Mouse (Mus musculus): ENCODE results near the gene Fam219b. TPM values are rescaled to one million over a fixed set of nuclear protein-coding genes. Genes with fewer than 3 reads are reported as not detected.

Fam219b gene
- total RNA-seq, 2 experiments from 2014 or later: 19.9 to 25.7 TPM

DNA sequence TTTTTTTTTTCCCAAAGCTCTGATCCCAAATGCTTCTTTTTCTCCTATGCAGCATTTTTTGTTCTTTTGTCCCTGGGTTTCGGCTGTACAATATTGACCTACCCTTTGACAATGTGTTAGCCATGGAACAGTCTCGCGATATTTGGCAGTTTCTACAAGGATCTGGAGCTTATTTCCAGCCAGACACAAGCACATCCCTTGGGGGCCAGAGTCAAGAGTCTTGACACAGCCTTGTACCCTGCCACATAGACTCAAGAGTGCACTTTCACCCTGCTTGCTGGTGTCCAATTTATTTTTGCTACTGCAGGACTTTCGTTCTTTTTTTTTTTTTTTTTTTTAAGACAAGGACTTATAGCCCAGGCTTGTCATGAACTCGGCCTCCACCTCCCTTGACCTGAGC, 966 bp upstream of the Fam219b start:
- TF ChIP-seq CTCF (conservative IDR thresholded peaks at IDR 0.05): no peak
- Histone ChIP-seq H3K4me3 (no peak overlapping the region), H3K27ac (peak overlapping the region; percentile 93; the same call in 1 of the 2 replicates)
- DNase-seq (ENCODE audit: low spot score in 2 of 2): no peak

DNA sequence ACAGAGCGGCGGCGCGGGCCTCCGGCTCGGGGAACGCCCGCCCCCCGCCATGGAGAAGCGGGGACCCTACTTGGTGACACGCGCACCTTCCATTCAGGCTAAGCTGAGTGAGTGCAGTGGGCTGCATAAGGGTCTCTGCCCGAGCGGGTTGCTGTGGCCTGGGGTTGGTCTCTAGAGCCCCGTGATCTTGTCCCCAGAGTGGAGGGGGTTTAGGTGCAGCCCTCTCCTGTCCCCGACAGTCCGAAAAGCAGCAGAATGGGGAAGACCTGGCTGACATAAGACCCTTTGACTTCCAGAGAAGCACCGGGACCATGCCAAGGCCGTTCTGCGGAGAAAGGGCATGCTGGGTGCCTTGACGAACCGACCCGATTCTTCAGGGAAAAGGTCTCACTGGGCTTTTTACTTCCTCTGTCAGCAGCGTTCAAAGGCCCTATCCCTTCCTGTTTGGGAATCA, 427 bp downstream of the Fam219b start:
- Histone ChIP-seq H3K27ac (peak overlapping the region; percentile 93), H3K4me3 (peak overlapping the region; percentile 98)
- no peak for TF ChIP-seq CTCF (conservative IDR thresholded peaks at IDR 0.05)
- DNase-seq (ENCODE audit: low spot score in 2 of 2): no peak

DNA sequence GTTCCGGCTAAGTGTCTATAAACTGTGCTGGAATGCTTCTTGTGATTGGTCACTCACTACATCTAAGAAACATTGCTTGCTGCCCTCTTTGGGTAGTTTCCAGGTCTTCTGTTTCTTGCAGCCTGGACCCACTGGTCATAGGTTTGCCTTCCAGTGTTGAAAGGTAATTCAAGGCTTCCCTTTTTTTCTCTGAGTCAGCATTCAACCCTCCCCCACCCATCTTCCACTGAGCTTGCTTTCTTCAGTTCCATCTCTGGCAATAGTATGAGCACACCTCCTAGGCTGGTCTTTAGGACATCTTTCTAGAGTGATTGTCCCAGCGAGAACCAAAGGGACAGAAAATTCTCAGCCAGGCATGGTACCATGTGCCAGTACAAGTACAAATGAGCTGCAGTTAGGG, 2.2 kb downstream of the Fam219b start:
- H3K27ac ChIP-seq: no peak overlapping the region
- no peak for TF ChIP-seq CTCF (conservative IDR thresholded peaks at IDR 0.05)

GRCm38 (mm10) chr9:57541312-57541711, 4.0 kb downstream of the Fam219b start:
- peak in 1 of 2 experiments; percentile 63 for DNase-seq (ENCODE audit: low spot score in 2 of 2)
- 0 out of 2 replicates have a peak overlapping the region, but pooled peaks have one; percentile 14 for H3K27ac ChIP-seq
- peak; percentile 91 for TF ChIP-seq CTCF (conservative IDR thresholded peaks at IDR 0.05)
- no peak overlapping the region for H3K4me3 ChIP-seq

More for the DNA sequence above, 2.2 kb downstream of the Fam219b start:
- no peak overlapping the region for H3K4me3 ChIP-seq
- DNase-seq (ENCODE audit: low spot score in 2 of 2): no peak

- no peak for TF ChIP-seq CTCF (conservative IDR thresholded peaks at IDR 0.05)
- Histone ChIP-seq H3K4me3 (no peak overlapping the region), H3K27ac (0 out of 2 replicates have a peak overlapping the region, but pooled peaks have one; percentile 0)
- no peak for DNase-seq (ENCODE audit: low spot score in 2 of 2)
Measured at GRCm38 (mm10) chr9:57543951-57544350, 6.6 kb downstream of the Fam219b start.

GRCm38 (mm10) chr9:57547287-57547686, 10.0 kb downstream of the Fam219b start:
- no peak overlapping the region for H3K4me3 ChIP-seq

DNA sequence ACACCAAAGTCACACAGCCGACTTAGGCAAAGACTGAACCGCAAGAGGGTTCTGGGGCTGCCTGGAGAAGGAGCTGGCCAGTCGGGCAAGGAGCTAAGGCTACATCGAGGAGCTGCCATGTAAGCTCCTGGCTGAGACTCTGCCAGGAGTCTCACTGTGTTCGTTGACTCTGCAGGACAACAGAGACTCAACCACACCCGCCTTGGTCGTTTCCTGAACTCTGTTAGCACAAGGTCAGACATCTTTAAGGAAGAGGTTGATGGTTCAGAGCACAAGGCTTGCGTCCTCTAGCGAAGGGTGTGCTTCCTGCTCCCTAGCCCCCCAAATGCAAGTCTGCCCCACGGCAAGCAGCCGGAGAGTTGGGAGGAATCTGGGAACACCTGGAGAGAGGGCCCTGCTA, 10.5 kb downstream of the Fam219b start:
- no peak overlapping the region for H3K4me3 ChIP-seq
- TF ChIP-seq CTCF (conservative IDR thresholded peaks at IDR 0.05): no peak
- peak overlapping the region; percentile 28; the same call in 1 of the 2 replicates for H3K27ac ChIP-seq
- DNase-seq (ENCODE audit: low spot score in 2 of 2): no peak

More at GRCm38 (mm10) chr9:57547287-57547686, 10.0 kb downstream of the Fam219b start:
- no peak for DNase-seq (ENCODE audit: low spot score in 2 of 2)
- peak overlapping the region; percentile 28; the same call in 1 of the 2 replicates for H3K27ac ChIP-seq
- TF ChIP-seq CTCF (conservative IDR thresholded peaks at IDR 0.05): no peak

- no peak for DNase-seq (ENCODE audit: low spot score in 2 of 2)
- H3K27ac ChIP-seq: peak overlapping the region; percentile 21
- H3K4me3 ChIP-seq: no peak overlapping the region
- no peak for TF ChIP-seq CTCF (conservative IDR thresholded peaks at IDR 0.05)
Measured at GRCm38 (mm10) chr9:57549186-57549585, 11.9 kb downstream of the Fam219b start.

- DNase-seq (ENCODE audit: low spot score in 2 of 2): no peak
- no peak for TF ChIP-seq CTCF (conservative IDR thresholded peaks at IDR 0.05)
Measured at GRCm38 (mm10) chr9:57550126-57550862, 13.0 kb downstream of the Fam219b start.

GRCm38 (mm10) chr9:57552139-57552887, 15.0 kb downstream of the Fam219b start, which contains the start of gene Mpi:
TSS of gene Mpi (minus strand) at chr9:57552763.
- Histone ChIP-seq H3K4me3 (peak within 1 kb of the TSS; percentile 82), H3K27ac (peak within 1 kb of the TSS; percentile 90)
- DNase-seq (ENCODE audit: low spot score in 2 of 2): peak; percentile 80 to 82
- TF ChIP-seq CTCF (conservative IDR thresholded peaks at IDR 0.05): no peak

More at GRCm38 (mm10) chr9:57550126-57550862, 13.0 kb downstream of the Fam219b start:
- Histone ChIP-seq H3K27ac (peak overlapping the region; percentile 21; the same call in 1 of the 2 replicates), H3K4me3 (no peak overlapping the region)

DNA sequence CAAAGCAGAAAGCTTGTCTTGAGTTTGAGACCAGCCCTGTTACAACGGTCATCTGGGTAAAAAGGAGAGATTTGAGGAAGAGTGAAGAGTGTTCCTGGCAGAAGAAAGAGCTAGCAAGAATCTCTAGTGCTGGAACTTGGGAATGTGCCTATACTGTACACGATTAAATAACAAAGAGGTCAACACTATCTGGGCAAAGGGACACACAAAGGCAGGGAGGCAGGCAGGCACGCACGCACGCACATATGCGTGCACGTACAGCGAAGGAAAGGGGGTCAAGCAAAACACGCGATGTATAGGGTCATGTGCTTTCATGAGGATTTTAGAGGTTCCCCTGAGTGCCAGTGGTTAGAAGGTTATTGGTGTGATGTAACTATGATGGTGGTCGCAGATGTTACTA, 15.8 kb downstream of the Fam219b start:
- TF ChIP-seq CTCF (conservative IDR thresholded peaks at IDR 0.05): no peak
- H3K4me3 ChIP-seq: no peak overlapping the region
- no peak for DNase-seq (ENCODE audit: low spot score in 2 of 2)
- H3K27ac ChIP-seq: peak overlapping the region; percentile 90

- H3K4me3 ChIP-seq: no peak overlapping the region
- TF ChIP-seq CTCF (conservative IDR thresholded peaks at IDR 0.05): no peak
- DNase-seq (ENCODE audit: low spot score in 2 of 2): no peak
- no peak overlapping the region for H3K27ac ChIP-seq
Measured at GRCm38 (mm10) chr9:57554753-57555152, 17.4 kb downstream of the Fam219b start.

GRCm38 (mm10) chr9:57557215-57557614, 19.9 kb downstream of the Fam219b start:
- Histone ChIP-seq H3K27ac (peak overlapping the region; percentile 23; the same call in 1 of the 2 replicates), H3K4me3 (no peak overlapping the region)
- TF ChIP-seq CTCF (conservative IDR thresholded peaks at IDR 0.05): no peak
- no peak for DNase-seq (ENCODE audit: low spot score in 2 of 2)

Measured in layer of hippocampus, adult 2 months (tissue).